Mouse (Mus musculus): ENCODE results near the gene Mettl16. TPM values are rescaled to one million over a fixed set of nuclear protein-coding genes. Genes with fewer than 3 reads are reported as not detected.

Mettl16 gene
- polyA plus RNA-seq (2016; fragmentation: Nextera tagmentation; extraction: Ambion mirVana), result 60.6 and 62.2 TPM in 2 replicates

- Histone ChIP-seq H3K36me3 (peaks cover 26% of the 10 kb centered on the region), H3K4me2 (replicated peaks) (peak within 1 kb of the TSS; percentile 78)
- WGBS, result under 1% methylated on average over 43 of the region's 43 CpGs
These were observed at the start of gene Mettl16 for GRCm38 (mm10) chr11:74770595-74771207. Gene Mettl16 (plus strand): TSS chr11:74770830.

DNA sequence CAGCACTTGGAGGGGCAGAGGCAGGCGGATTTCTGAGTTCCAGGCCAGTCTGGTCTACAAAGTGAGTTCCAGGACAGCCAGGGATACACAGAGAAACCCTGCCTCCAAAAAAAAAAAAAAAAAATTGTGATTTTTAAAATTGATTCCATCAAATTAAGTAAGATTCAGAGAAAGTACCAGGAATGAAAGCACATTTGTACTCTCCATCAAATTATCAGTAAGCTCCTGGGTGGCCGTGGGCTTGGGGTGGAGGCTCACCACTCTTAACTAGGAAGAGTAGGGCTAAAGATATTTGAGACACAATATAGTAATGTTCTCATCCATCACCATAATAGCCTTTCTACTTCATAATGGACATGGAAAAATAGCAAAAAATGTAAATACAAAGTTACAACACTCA lies 49.5 kb upstream of the Mettl16 start:
- ATAC-seq (ENCODE audit: insufficient number of reproducible peaks, insufficient read depth, low FRiP score, low TSS enrichment), result no peak
- peaks cover 13% of the 10 kb centered on the region; the same call in 1 of the 2 replicates for H3K4me1 ChIP-seq
- no peak overlapping the region for H3K9ac ChIP-seq
- no peak overlapping the region for H3K27ac ChIP-seq
- no peaks in the 10 kb centered on the region for H3K9me3 ChIP-seq
- H3K4me3 ChIP-seq, result no peak overlapping the region
- H3K36me3 ChIP-seq, result no peaks in the 10 kb centered on the region
- WGBS, result 79% methylated on average over 2 of the region's 2 CpGs
- H3K4me2 ChIP-seq (replicated peaks), result 0 out of 2 replicates have a peak overlapping the region, but pooled peaks have one; percentile 19
- H3K27me3 ChIP-seq, result no peaks in the 10 kb centered on the region

More at GRCm38 (mm10) chr11:74770595-74771207, at the start of gene Mettl16:
- Histone ChIP-seq H3K9me3 (no peaks in the 10 kb centered on the region), H3K27ac (peak within 1 kb of the TSS; percentile 96), H3K4me3 (peak within 1 kb of the TSS; percentile 92), H3K4me1 (peaks cover 12% of the 10 kb centered on the region), H3K9ac (peak within 1 kb of the TSS; percentile 85), H3K27me3 (no peaks in the 10 kb centered on the region)
- ATAC-seq (ENCODE audit: insufficient number of reproducible peaks, insufficient read depth, low FRiP score, low TSS enrichment), result peak; percentile 88

DNA sequence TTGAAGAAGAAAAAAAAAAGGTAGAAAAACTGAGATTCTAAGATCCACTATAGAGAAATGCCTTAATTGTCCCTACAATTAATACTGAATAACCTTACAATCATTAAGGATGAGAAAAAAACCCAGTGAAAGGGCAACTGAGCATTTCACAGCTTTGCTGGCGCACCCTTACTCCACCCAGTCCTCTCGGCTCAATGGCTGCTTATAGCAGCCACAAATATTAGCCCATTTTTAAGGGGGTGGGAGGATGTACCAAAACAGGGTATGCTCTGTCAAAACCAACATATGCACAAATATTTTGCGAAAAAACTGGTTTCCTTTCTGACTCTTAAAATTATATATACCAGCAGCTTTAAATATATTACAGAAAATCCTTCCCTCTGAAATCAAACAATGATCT lies 48.7 kb upstream of the Mettl16 start:
- no peaks in the 10 kb centered on the region for H3K27me3 ChIP-seq
- H3K27ac ChIP-seq, result no peak overlapping the region
- peaks cover 13% of the 10 kb centered on the region; the same call in 1 of the 2 replicates for H3K4me1 ChIP-seq
- ATAC-seq (ENCODE audit: insufficient number of reproducible peaks, insufficient read depth, low FRiP score, low TSS enrichment), result no peak
- H3K9ac ChIP-seq, result no peak overlapping the region
- peak overlapping the region; percentile 51 for H3K4me2 ChIP-seq (replicated peaks)
- WGBS, result 56% methylated on average over 3 of the region's 3 CpGs
- H3K4me3 ChIP-seq, result peak overlapping the region; percentile 25
- H3K9me3 ChIP-seq, result no peaks in the 10 kb centered on the region
- H3K36me3 ChIP-seq, result no peaks in the 10 kb centered on the region

DNA sequence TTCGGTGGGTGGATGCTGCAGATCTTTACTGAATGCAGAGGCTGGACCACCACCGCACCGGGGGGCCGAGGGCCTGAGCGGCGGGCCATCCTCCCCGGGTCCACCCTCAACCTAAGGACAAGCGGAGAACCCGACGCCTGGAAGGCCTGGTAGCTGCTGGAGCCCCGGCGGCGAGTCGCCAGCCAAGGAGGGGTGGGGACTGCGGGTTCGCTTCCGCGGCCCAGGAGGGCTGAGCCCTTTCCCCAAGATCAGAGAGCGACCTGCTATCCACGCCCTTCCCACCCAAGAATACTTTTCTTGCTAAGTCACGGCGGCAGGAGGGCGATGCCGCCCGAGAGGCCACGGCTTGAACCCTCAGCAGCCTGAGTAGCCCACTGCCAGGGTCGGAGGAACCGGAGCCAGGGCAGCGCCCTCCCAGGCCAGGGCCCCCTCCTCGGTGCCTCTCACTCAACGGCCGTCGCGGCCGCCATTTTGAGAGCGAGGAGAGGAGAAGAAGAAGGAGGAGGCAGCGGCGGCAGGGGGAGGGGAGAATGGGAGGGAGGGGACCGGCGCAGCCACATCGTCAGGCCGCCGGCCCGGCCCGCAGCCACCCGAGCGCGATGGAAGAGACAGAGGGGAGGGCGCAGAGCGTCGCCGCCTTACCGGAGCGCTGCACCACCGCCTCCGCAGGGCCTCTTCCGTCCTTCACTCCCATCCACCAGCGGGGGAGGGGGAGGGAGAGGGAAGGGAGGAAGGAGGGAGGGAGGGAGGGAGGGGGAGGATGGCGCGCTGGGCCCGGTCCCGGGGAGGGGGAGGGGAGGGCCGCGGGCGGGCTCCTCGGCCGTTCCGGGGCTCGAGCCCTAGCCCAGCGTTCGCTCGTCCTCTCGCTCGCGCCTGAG lies 47.0 kb upstream of the Mettl16 start:
- Histone ChIP-seq H3K9ac (peak overlapping the region; percentile 99), H3K36me3 (no peaks in the 10 kb centered on the region), H3K4me3 (peak overlapping the region; percentile 99), H3K4me1 (peaks cover 13% of the 10 kb centered on the region; the same call in 1 of the 2 replicates), H3K27me3 (no peaks in the 10 kb centered on the region), H3K27ac (peak overlapping the region; percentile 99), H3K4me2 (replicated peaks) (peak overlapping the region; percentile 71), H3K9me3 (no peaks in the 10 kb centered on the region)
- under 1% methylated on average over 41 of the region's 75 CpGs for WGBS
- ATAC-seq (ENCODE audit: insufficient number of reproducible peaks, insufficient read depth, low FRiP score, low TSS enrichment), result peak; percentile 84

DNA sequence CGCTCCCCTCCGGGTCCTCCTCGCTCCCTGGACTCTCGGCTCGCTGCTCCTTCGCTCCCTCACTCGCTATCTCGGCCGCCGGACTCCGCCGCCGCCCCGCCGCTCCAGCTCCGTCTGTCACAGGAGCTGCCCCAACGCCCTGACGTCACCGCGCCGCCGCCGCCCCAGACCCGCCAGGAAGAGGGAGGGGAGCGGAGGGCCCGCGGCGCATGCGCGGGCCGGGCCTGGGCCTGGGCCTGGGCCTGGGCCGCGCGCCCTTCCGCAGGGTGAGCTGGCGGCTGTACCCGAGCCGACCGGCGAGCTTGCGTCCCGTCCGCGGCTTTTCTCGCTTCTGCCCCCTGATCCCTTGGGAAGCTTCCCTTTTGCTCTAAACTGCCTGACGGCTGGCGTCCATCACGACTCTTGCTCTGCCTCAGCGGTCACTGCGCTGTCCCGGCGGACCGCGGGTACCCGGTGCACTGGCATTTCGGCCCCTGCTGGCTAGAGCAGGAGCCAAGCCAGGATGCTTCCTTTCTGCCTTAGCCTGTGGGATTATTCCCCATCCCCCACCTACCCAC lies 46.3 kb upstream of the Mettl16 start, which contains the start of gene Pafah1b1:
Gene Pafah1b1 (minus strand): TSS at position 436 of the 557 bp plus-strand sequence.
- ATAC-seq (ENCODE audit: insufficient number of reproducible peaks, insufficient read depth, low FRiP score, low TSS enrichment), result peak; percentile 98
- Histone ChIP-seq H3K4me3 (peak within 1 kb of the TSS; percentile 99), H3K4me1 (peaks cover 13% of the 10 kb centered on the region; the same call in 1 of the 2 replicates), H3K9ac (peak within 1 kb of the TSS; percentile 99), H3K27me3 (no peaks in the 10 kb centered on the region), H3K4me2 (replicated peaks) (peak within 1 kb of the TSS; percentile 71), H3K27ac (peak within 1 kb of the TSS; percentile 99), H3K9me3 (no peaks in the 10 kb centered on the region), H3K36me3 (no peaks in the 10 kb centered on the region)
- under 1% methylated on average over 47 of the region's 56 CpGs for WGBS

DNA sequence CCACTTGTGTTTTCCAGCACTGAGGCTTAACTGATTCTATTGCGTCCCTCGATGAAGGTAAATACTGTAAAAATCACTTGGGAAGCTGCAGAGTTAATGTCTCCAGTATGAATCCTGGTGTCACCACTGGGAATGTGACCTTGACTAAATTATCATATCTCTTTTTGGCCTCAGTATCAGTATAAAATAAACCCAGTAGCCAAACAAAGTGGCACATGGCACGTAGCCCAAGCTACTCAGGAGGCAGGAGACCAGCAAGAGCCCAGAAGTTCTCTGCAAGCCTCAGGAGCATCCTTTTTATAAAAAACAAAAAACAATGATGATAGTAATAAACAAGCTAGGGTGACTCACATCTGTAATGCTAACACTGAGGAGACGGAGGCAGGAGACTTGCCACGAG lies 45.4 kb upstream of the Mettl16 start:
- H3K9me3 ChIP-seq, result no peaks in the 10 kb centered on the region
- H3K4me2 ChIP-seq (replicated peaks), result peak overlapping the region; percentile 71; the same call in 1 of the 2 replicates
- no peaks in the 10 kb centered on the region for H3K27me3 ChIP-seq
- H3K27ac ChIP-seq, result no peak overlapping the region
- no peaks in the 10 kb centered on the region for H3K36me3 ChIP-seq
- no peak overlapping the region for H3K4me3 ChIP-seq
- no peak for ATAC-seq (ENCODE audit: insufficient number of reproducible peaks, insufficient read depth, low FRiP score, low TSS enrichment)
- peaks cover 13% of the 10 kb centered on the region; the same call in 1 of the 2 replicates for H3K4me1 ChIP-seq
- 62% methylated on average over 5 of the region's 5 CpGs for WGBS
- H3K9ac ChIP-seq, result peak overlapping the region; percentile 36; the same call in 1 of the 2 replicates

- Histone ChIP-seq H3K9me3 (no peaks in the 10 kb centered on the region), H3K4me3 (no peak overlapping the region), H3K36me3 (no peaks in the 10 kb centered on the region), H3K4me2 (replicated peaks) (no peak overlapping the region), H3K4me1 (no peaks in the 10 kb centered on the region), H3K27ac (no peak overlapping the region), H3K27me3 (no peaks in the 10 kb centered on the region), H3K9ac (no peak overlapping the region)
- no peak for ATAC-seq (ENCODE audit: insufficient number of reproducible peaks, insufficient read depth, low FRiP score, low TSS enrichment)
- WGBS, result 13% methylated on average over 7 of the region's 7 CpGs
These were observed 35.7 kb upstream of the Mettl16 start for GRCm38 (mm10) chr11:74734917-74735316.

DNA sequence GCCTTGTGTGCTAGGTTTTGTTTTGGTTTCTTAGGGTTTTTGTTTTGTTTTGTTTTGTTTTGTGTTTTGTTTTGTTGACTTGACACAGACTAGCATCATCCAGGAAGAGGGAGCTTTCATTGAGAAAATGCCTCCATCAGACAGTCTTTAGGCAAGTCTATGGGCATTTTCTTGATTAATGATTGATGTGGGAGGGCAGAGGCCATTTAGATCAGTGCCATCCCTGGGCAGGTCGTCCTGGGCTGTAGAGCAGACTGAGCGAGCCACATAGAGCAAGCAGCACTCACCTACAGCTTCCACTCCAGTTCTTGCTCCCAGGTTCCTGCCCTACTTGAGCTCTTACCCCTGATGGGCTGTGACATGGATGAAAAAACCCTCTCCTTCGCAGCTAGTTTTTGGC lies 32.8 kb upstream of the Mettl16 start:
- H3K9me3 ChIP-seq, result no peaks in the 10 kb centered on the region
- H3K27me3 ChIP-seq, result no peaks in the 10 kb centered on the region
- ATAC-seq (ENCODE audit: insufficient number of reproducible peaks, insufficient read depth, low FRiP score, low TSS enrichment), result no peak
- no peaks in the 10 kb centered on the region for H3K4me1 ChIP-seq
- H3K36me3 ChIP-seq, result no peaks in the 10 kb centered on the region
- no peak overlapping the region for H3K4me2 ChIP-seq (replicated peaks)
- no peak overlapping the region for H3K4me3 ChIP-seq
- H3K9ac ChIP-seq, result no peak overlapping the region
- no peak overlapping the region for H3K27ac ChIP-seq
- WGBS, result 59% methylated on average over 3 of the region's 3 CpGs

GRCm38 (mm10) chr11:74748022-74748421 lies 22.6 kb upstream of the Mettl16 start:
- no peak for ATAC-seq (ENCODE audit: insufficient number of reproducible peaks, insufficient read depth, low FRiP score, low TSS enrichment)

GRCm38 (mm10) chr11:74749241-74749640 lies 21.4 kb upstream of the Mettl16 start:
- Histone ChIP-seq H3K9ac (no peak overlapping the region), H3K4me2 (replicated peaks) (no peak overlapping the region)
- WGBS, result 89% methylated on average over 13 of the region's 13 CpGs

More at GRCm38 (mm10) chr11:74748022-74748421, 22.6 kb upstream of the Mettl16 start:
- no peak overlapping the region for H3K4me2 ChIP-seq (replicated peaks)
- 27% methylated on average over 4 of the region's 4 CpGs for WGBS
- no peak overlapping the region for H3K9ac ChIP-seq
- H3K4me3 ChIP-seq, result no peak overlapping the region
- H3K36me3 ChIP-seq, result no peaks in the 10 kb centered on the region
- H3K9me3 ChIP-seq, result no peaks in the 10 kb centered on the region
- H3K4me1 ChIP-seq, result no peaks in the 10 kb centered on the region; the same call in 1 of the 2 replicates
- no peak overlapping the region for H3K27ac ChIP-seq
- H3K27me3 ChIP-seq, result no peaks in the 10 kb centered on the region

DNA sequence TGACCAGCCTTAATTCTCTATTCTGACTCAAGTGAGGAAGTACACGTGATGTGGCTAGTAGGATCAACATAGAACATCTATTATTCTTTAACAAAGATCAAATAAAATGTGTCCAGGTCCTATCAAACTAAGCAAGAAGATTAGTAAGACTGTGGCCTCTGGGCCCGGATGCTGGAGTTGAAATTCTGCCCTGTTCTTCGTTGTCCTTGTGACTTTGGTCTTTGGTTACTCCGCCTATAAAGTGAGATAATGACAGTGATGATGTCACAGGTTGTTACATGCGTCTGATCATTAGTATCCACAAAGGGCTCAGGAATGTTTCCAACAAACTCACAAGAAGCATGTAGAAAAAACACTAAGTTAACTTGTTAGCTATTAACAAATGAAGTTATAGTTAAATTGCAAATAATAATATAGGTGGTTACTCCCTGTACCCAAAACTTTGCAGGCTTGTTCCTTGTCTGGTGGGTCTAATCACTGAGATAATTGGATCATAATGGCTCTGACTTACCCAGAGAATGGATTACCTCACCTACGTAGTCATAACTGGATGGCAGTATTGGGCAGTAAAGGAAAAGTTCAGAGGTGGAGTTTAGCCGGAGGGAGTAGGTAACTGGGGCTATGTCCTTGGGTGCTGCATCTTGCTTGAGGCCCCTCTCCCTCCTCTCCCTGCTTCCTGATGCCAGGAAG lies 19.8 kb upstream of the Mettl16 start:
- Histone ChIP-seq H3K27me3 (no peaks in the 10 kb centered on the region), H3K4me1 (no peaks in the 10 kb centered on the region; the same call in 1 of the 2 replicates), H3K9ac (no peak overlapping the region), H3K4me3 (no peak overlapping the region), H3K4me2 (replicated peaks) (no peak overlapping the region), H3K9me3 (no peaks in the 10 kb centered on the region), H3K36me3 (no peaks in the 10 kb centered on the region), H3K27ac (no peak overlapping the region)
- no peak for ATAC-seq (ENCODE audit: insufficient number of reproducible peaks, insufficient read depth, low FRiP score, low TSS enrichment)
- 76% methylated on average over 7 of the region's 7 CpGs for WGBS

More at GRCm38 (mm10) chr11:74749241-74749640, 21.4 kb upstream of the Mettl16 start:
- H3K27ac ChIP-seq, result no peak overlapping the region
- no peak for ATAC-seq (ENCODE audit: insufficient number of reproducible peaks, insufficient read depth, low FRiP score, low TSS enrichment)
- no peaks in the 10 kb centered on the region for H3K27me3 ChIP-seq
- H3K36me3 ChIP-seq, result no peaks in the 10 kb centered on the region
- H3K4me3 ChIP-seq, result no peak overlapping the region
- no peaks in the 10 kb centered on the region for H3K9me3 ChIP-seq
- H3K4me1 ChIP-seq, result no peaks in the 10 kb centered on the region; the same call in 1 of the 2 replicates

Measured in embryonic facial prominence, embryonic 12.5 days (tissue).